Mouse (Mus musculus) ES-E14 (cell line): ENCODE measurements at regions not wholly inside any gene's neighbourhood (a gene's known extent, or its start where the extent isn't known, plus 50 kb on each side); places are given as distances from the start of the nearest gene placed in this dataset.

ENCODE experiments used
- DNase-seq: peaks from one replicate; pipeline ENCODE4 v3.0.0-alpha.2; 2013; ENCODE audit warnings: low read depth, low spot score
- H3K27ac ChIP-seq: 2 replicates; pipeline ENCODE4 v1.5.1; 2012; ENCODE audit warnings: low read depth, mild to moderate bottlenecking, low read length, moderate library complexity, mixed read lengths; ENCODE audit not compliant: poor library complexity, insufficient read depth, severe bottlenecking
- H3K36me3 ChIP-seq: 2 replicates; pipeline ENCODE4 v1.6.1; 2012; ENCODE audit warnings: mild to moderate bottlenecking, low read length, moderate library complexity, mixed read lengths; ENCODE audit not compliant: control insufficient read depth, poor library complexity, insufficient read depth, severe bottlenecking
- H3K4me1 ChIP-seq, 2 experiments: fragments of 150-350 bp in 1 of 2; sonication (generic) in 1 of 2; 2 replicates each; pipeline ENCODE4 v1.6.1; 2012; ENCODE audit warnings: low read length in 2 of 2, mild to moderate bottlenecking in 1 of 2, mixed read lengths in 1 of 2; ENCODE audit not compliant: control insufficient read depth in 2 of 2, insufficient read depth in 2 of 2, poor library complexity in 1 of 2
- H3K4me3 ChIP-seq, 2 experiments: fragments of 150-350 bp in 1 of 2; sonication (generic) in 1 of 2; 2 replicates each; pipeline ENCODE4 v1.5.1; 2012; ENCODE audit warnings: low read length in 2 of 2, low read depth in 1 of 2, mild to moderate bottlenecking in 1 of 2, mixed read lengths in 1 of 2; ENCODE audit not compliant: insufficient read depth in 1 of 2, poor library complexity in 1 of 2, severe bottlenecking in 1 of 2
- H3K9ac ChIP-seq: 2 replicates; pipeline ENCODE4 v1.6.1; 2012; ENCODE audit warnings: low read depth, mild to moderate bottlenecking, low read length, mixed read lengths; ENCODE audit not compliant: poor library complexity, insufficient read depth, severe bottlenecking
- H3K9me3 ChIP-seq: fragments of 150-350 bp; sonication (generic); 2 replicates; pipeline ENCODE4 v1.6.1; 2012; ENCODE audit warnings: low read depth, mild to moderate bottlenecking, low read length; ENCODE audit not compliant: control insufficient read depth, insufficient read depth
- CHD2 ChIP-seq: IDR thresholded peaks from 2 replicates; pipeline ENCODE4 v1.6.1; 2014; ENCODE audit warnings: mild to moderate bottlenecking, low read depth, low read length, inconsistent platforms
- HCFC1 ChIP-seq: IDR thresholded peaks from 2 replicates; pipeline ENCODE4 v1.6.1; 2012; ENCODE audit warnings: low read length, inconsistent platforms, borderline replicate concordance; ENCODE audit not compliant: insufficient read depth
- MAFK ChIP-seq: IDR thresholded peaks from 2 replicates; pipeline ENCODE4 v1.6.1; 2014; ENCODE audit warnings: mild to moderate bottlenecking, low read depth, low read length, inconsistent platforms; ENCODE audit not compliant: insufficient read depth
- ZC3H11A ChIP-seq: IDR thresholded peaks from 2 replicates; pipeline ENCODE4 v1.6.1; 2012; ENCODE audit warnings: low read depth, mild to moderate bottlenecking, inconsistent platforms, low read length, borderline replicate concordance
- ZNF384 ChIP-seq: IDR thresholded peaks from 2 replicates; pipeline ENCODE4 v1.6.1; 2012; ENCODE audit warnings: low read depth, low read length, inconsistent platforms
- in situ Hi-C, 2 experiments: fragments of 600-800 bp; cut with MboI; formaldehyde crosslinking; loops; one replicate each; pipeline ENCODE4 v1.15.1; 2025; ENCODE audit warnings: low sequenced_read_pairs in 2 of 2, inconsistent platforms in 1 of 2; ENCODE audit not compliant: unreplicated experiment in 2 of 2

GRCm38 (mm10) chr14:80479918-80480317, 496.0 kb downstream of the Olfm4 start:
- no peaks in the 10 kb centered on the region for H3K9me3 ChIP-seq
- in situ Hi-C loops, result no loop called here
- TF ChIP-seq MAFK, result no peak
- no peak for TF ChIP-seq ZC3H11A
- TF ChIP-seq ZNF384, result no peak
- no peak for TF ChIP-seq HCFC1
- TF ChIP-seq CHD2, result no peak

GRCm38 (mm10) chr14:80482771-80483170, 498.9 kb downstream of the Olfm4 start:
- in situ Hi-C loops, result no loop called here
- no peaks in the 10 kb centered on the region for H3K4me1 ChIP-seq
- H3K36me3 ChIP-seq, result no peaks in the 10 kb centered on the region
- no peak for DNase-seq
- no peak overlapping the region for H3K27ac ChIP-seq
- no peak overlapping the region for H3K9ac ChIP-seq
- H3K9me3 ChIP-seq, result no peaks in the 10 kb centered on the region
- TF ChIP-seq HCFC1, result no peak
- TF ChIP-seq ZC3H11A, result no peak
- no peak overlapping the region for H3K4me3 ChIP-seq

More at GRCm38 (mm10) chr14:80479918-80480317, 496.0 kb downstream of the Olfm4 start:
- DNase-seq, result no peak
- Histone ChIP-seq H3K36me3 (no peaks in the 10 kb centered on the region), H3K9ac (no peak overlapping the region), H3K27ac (no peak overlapping the region), H3K4me3 (no peak overlapping the region), H3K4me1 (no peaks in the 10 kb centered on the region)

- no peak for TF ChIP-seq HCFC1
- TF ChIP-seq ZC3H11A, result no peak
- TF ChIP-seq MAFK, result no peak
- Histone ChIP-seq H3K9ac (no peak overlapping the region), H3K27ac (no peak overlapping the region), H3K4me3 (no peak overlapping the region), H3K4me1 (no peaks in the 10 kb centered on the region), H3K36me3 (no peaks in the 10 kb centered on the region), H3K9me3 (no peaks in the 10 kb centered on the region)
- DNase-seq, result no peak
- in situ Hi-C loops, result no loop called here
Measured at GRCm38 (mm10) chr14:80484256-80484655, 500.4 kb downstream of the Olfm4 start.

- Histone ChIP-seq H3K4me3 (no peak overlapping the region), H3K27ac (no peak overlapping the region), H3K9me3 (no peaks in the 10 kb centered on the region), H3K9ac (no peak overlapping the region), H3K4me1 (no peaks in the 10 kb centered on the region), H3K36me3 (no peaks in the 10 kb centered on the region)
- in situ Hi-C loops, result no loop called here
- DNase-seq, result no peak
- TF ChIP-seq MAFK (no peak), HCFC1 (no peak), ZC3H11A (no peak), ZNF384 (no peak), CHD2 (no peak)
Measured at GRCm38 (mm10) chr14:80485149-80485548, 501.3 kb downstream of the Olfm4 start.

- no peak for DNase-seq
- no peak overlapping the region for H3K27ac ChIP-seq
- no peaks in the 10 kb centered on the region for H3K9me3 ChIP-seq
- TF ChIP-seq MAFK (no peak), ZC3H11A (no peak), CHD2 (no peak), ZNF384 (no peak), HCFC1 (no peak)
- no peak overlapping the region for H3K4me3 ChIP-seq
- in situ Hi-C loops, result no loop called here
- H3K4me1 ChIP-seq, result no peaks in the 10 kb centered on the region
- H3K9ac ChIP-seq, result no peak overlapping the region
- no peaks in the 10 kb centered on the region for H3K36me3 ChIP-seq
Measured at GRCm38 (mm10) chr14:80486605-80487004, 502.7 kb downstream of the Olfm4 start.
